Comparison of ENCODE assay signal across 21 mouse cellular contexts in genomic region chr3:145757177-145757576, GRCm38 (mm10). TPM values are rescaled to one million over a fixed set of nuclear protein-coding genes. Genes with fewer than 3 reads are reported as not detected.
DNase-seq lines count a peak whose midpoint lies in the region; ATAC-seq and TF ChIP-seq lines count a peak whose summit lies in the region.
"Had no signal": no experiment of that assay in that cellular context is flagged by ENCODE, and none has a peak within 500 bp of the region (broad histone marks: within the 10 kb centered on the region; RNA-seq: fewer than 3 reads in every experiment).

No protein-coding gene starts in this region.

- no peak for DNase-seq in gastrocnemius, adult 2 months
- no peak for DNase-seq in gastrocnemius, postnatal 10 days
- DNase-seq in kidney, adult 9 months = peak; percentile 37
- no peak for DNase-seq in kidney, postnatal 4 days
- peak; percentile 92 for DNase-seq in ZHBTc4 (ENCODE audit: low read depth, low spot score)
- peak; percentile 30 for DNase-seq in lung, postnatal 25 days (ENCODE audit: low spot score)
- DNase-seq in thymus, postnatal 14 days = no peak
- DNase-seq: adrenal gland, adult 8-10 months; cerebellum, adult 18-20 months; cerebellum, postnatal 14 days; lung, embryonic 14.5 days; thymus, adult 18-20 months; thymus, postnatal 4 days had no signal

- whole genome bisulfite sequencing in midbrain, embryonic 15.5 days = 70% methylated on average over 8 of the region's 8 CpGs

- peak overlapping the region; percentile 40; the same call in 1 of the 2 replicates for H3K27ac ChIP-seq in gastrocnemius, adult 2 months
- H3K27ac ChIP-seq in midbrain, embryonic 15.5 days = no peak overlapping the region
- H3K27ac ChIP-seq: forebrain, embryonic 13.5 days; heart, embryonic 13.5 days; hindbrain, embryonic 14.5 days; midbrain, embryonic 12.5 days had no signal

- H3K27me3 ChIP-seq in midbrain, embryonic 15.5 days (replicated peaks) = no peaks in the 10 kb centered on the region
- H3K27me3 ChIP-seq: forebrain, embryonic 13.5 days had no signal

- no peak overlapping the region for H3K9ac ChIP-seq in midbrain, embryonic 15.5 days
- H3K9ac ChIP-seq: forebrain, embryonic 13.5 days; heart, embryonic 13.5 days; hindbrain, embryonic 14.5 days; lung, embryonic 14.5 days; midbrain, embryonic 12.5 days had no signal

- no peaks in the 10 kb centered on the region for H3K36me3 ChIP-seq in midbrain, embryonic 15.5 days (replicated peaks)
- H3K36me3 ChIP-seq: heart, embryonic 13.5 days; midbrain, embryonic 12.5 days had no signal

- no peak for TF ChIP-seq CTCF in gastrocnemius, adult 2 months (IDR thresholded peaks at IDR 0.05)

- no peaks in the 10 kb centered on the region for H3K9me3 ChIP-seq in midbrain, embryonic 15.5 days
- H3K9me3 ChIP-seq: forebrain, embryonic 13.5 days; heart, embryonic 13.5 days; midbrain, embryonic 12.5 days had no signal

- H3K4me3 ChIP-seq in gastrocnemius, adult 2 months = peak overlapping the region; percentile 29
- no peak overlapping the region for H3K4me3 ChIP-seq in midbrain, embryonic 15.5 days
- H3K4me3 ChIP-seq: forebrain, embryonic 13.5 days; heart, embryonic 13.5 days; midbrain, embryonic 12.5 days had no signal

- H3K4me2 ChIP-seq in midbrain, embryonic 15.5 days = no peak overlapping the region
- H3K4me2 ChIP-seq: lung, embryonic 14.5 days; midbrain, embryonic 12.5 days had no signal

- intact Hi-C loops in gastrocnemius, adult 2 months (cut with DNase I) = loop anchor here (10.0 kb wide), 1 partner anchor 148 kb away; no protein-coding TSS in a partner anchor

- ATAC-seq in midbrain, embryonic 15.5 days (replicated peaks) = no peak
- ATAC-seq: forebrain, embryonic 13.5 days; inflammation-experienced regulatory T-cells, adult 6 months had no signal

- peaks cover 17% of the 10 kb centered on the region for H3K4me1 ChIP-seq in midbrain, embryonic 15.5 days

RNA-seq across cellular contexts. Expression of gene Ddah1, which starts 1.3 kb away (rescaled TPM):
- total RNA-seq in gastrocnemius, adult 2 months (2021) = 1 to 10 TPM; 2.2 to 4.4 TPM
- total RNA-seq in gastrocnemius, postnatal 10 days (2021) = 10 to 100 TPM; 13.6 to 15.0 TPM
- polyA plus RNA-seq in midbrain, embryonic 15.5 days (2015; fragmentation: Nextera tagmentation; extraction: Ambion mirVana) = 135 and 137 TPM in 2 replicates
- total RNA-seq: megakaryocyte progenitor cell, adult 5-6 weeks; monocyte, adult 5-6 weeks had no signal

Comparison
In these comparisons a context has a peak if more than half of its experiments do, and no peak if none do; other contexts are left out.
1. DNase-seq: peak in kidney, adult 9 months (single experiment), ZHBTc4 (single experiment) and lung, postnatal 25 days (single experiment); none in gastrocnemius, adult 2 months (single experiment), gastrocnemius, postnatal 10 days (single experiment), kidney, postnatal 4 days (0 of 2) and thymus, postnatal 14 days (single experiment).